Mouse (Mus musculus): ENCODE results near the gene Mpg. TPM values are rescaled to one million over a fixed set of nuclear protein-coding genes. Genes with fewer than 3 reads are reported as not detected.
A peak's percentile ranks its signal among the peaks of the same experiment; 100 is the strongest.

Mpg gene
- total and polyA plus RNA-seq, 3 experiments, result 39.1 to 40.3 (median 39.6) TPM

DNA sequence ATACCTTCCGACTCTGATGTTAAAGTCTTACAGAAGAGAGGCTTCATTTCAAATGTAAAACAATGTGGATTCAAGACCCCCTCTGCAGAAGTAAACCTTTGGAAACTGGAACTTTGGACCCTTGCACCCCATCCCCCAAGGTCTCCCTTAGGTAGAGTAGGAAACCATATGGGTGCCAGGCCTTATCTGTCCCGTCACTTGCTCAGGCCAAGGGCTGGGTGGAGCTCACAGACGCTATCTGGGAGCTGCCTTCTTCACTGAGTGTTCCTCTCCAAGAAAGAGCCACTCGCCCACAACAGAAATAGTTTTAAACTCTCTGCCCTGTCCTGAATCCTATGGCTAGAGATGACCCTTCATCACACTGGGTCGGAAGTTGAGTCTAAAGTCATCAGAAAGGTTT lies 42.6 kb downstream of the Mpg start:
- H3K27ac ChIP-seq (ENCODE audit: insufficient read depth, low read depth), result no peak overlapping the region
- no peak for TF ChIP-seq POLR2AphosphoS2 (IDR thresholded peaks at IDR 0.05; ENCODE audit: low read depth, low read length)
- TF ChIP-seq GABPA (IDR thresholded peaks at IDR 0.05; ENCODE audit: insufficient replicate concordance, low read depth, low read length), result no peak
- TF ChIP-seq CTCF (conservative IDR thresholded peaks at IDR 0.05 in 1 of 2, IDR thresholded peaks at IDR 0.05 in 1 of 2; ENCODE audit: low read depth in 2 of 2, low read length in 2 of 2), result no peak
- H3K4me2 ChIP-seq (ENCODE audit: insufficient read depth, low read depth, poor library complexity, severe bottlenecking), result no peak overlapping the region
- no peak overlapping the region for H3K9ac ChIP-seq (ENCODE audit: insufficient read depth, low read depth)
- H3K9me3 ChIP-seq (replicated peaks; ENCODE audit: low read length), result no peaks in the 10 kb centered on the region
- dilution Hi-C loops (cut with MboI; ENCODE audit: extremely low pct_ligation_motif_present, extremely low pct_unique_long_range_greater_than_20kb, low sequenced_read_pairs) (no loop called here), in situ Hi-C loops (cut with MboI; ENCODE audit: low pct_ligation_motif_present, low pct_unique_long_range_greater_than_20kb, low sequenced_read_pairs) (no loop called here)
- no peak for DNase-seq (ENCODE audit: extremely low read depth)
- peaks cover 12% of the 10 kb centered on the region for H3K79me2 ChIP-seq (replicated peaks; ENCODE audit: control insufficient read depth, extremely low read depth, insufficient read depth, poor library complexity, severe bottlenecking)
- peaks cover 0 to 11% of the 10 kb centered on the region in 2 experiments for H3K36me3 ChIP-seq (replicated peaks in 1 of 2; ENCODE audit: control insufficient read depth in 1 of 2, insufficient read depth in 1 of 2, low read length in 1 of 2)
- H3K4me1 ChIP-seq (ENCODE audit: control insufficient read depth in 1 of 2, insufficient read depth in 2 of 2), result peaks cover 17 to 49% of the 10 kb centered on the region in 2 experiments
- H3K4me3 ChIP-seq (replicated peaks in 1 of 3; ENCODE audit: low read depth in 2 of 3, low read length in 2 of 3, poor library complexity in 1 of 3), result no peak overlapping the region
- no peaks in the 10 kb centered on the region for H3K27me3 ChIP-seq (replicated peaks)

DNA sequence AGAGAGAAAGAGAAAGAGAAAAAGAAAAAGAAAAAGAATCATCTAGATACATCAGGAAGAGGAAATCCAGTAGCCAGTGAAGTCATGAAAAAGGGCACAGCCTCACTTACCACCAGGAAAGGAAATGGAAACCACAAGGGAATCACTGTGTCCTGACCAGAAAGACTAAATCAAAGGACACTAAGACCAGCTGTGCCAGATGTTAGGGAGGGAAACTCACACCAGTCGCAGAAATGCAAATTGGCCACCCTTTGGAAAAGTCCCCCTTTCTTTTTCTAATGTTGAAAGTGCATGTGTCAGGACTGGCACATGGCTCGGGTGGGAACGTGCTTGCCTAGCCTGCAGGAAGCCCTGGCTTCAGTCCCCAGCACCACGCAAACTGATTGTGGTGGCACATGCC lies 44.9 kb downstream of the Mpg start:
- peaks cover 13 to 30% of the 10 kb centered on the region in 2 experiments for H3K4me1 ChIP-seq (ENCODE audit: control insufficient read depth in 1 of 2, insufficient read depth in 2 of 2)
- no peaks in the 10 kb centered on the region for H3K9me3 ChIP-seq (replicated peaks; ENCODE audit: low read length)
- no peak overlapping the region for H3K4me3 ChIP-seq (replicated peaks in 1 of 3; ENCODE audit: low read depth in 2 of 3, low read length in 2 of 3, poor library complexity in 1 of 3)
- H3K36me3 ChIP-seq (replicated peaks in 1 of 2; ENCODE audit: control insufficient read depth in 1 of 2, insufficient read depth in 1 of 2, low read length in 1 of 2), result no peaks in the 10 kb centered on the region
- dilution Hi-C loops (cut with MboI; ENCODE audit: extremely low pct_ligation_motif_present, extremely low pct_unique_long_range_greater_than_20kb, low sequenced_read_pairs) (no loop called here), in situ Hi-C loops (cut with MboI; ENCODE audit: low pct_ligation_motif_present, low pct_unique_long_range_greater_than_20kb, low sequenced_read_pairs) (no loop called here)
- TF ChIP-seq MAFK (IDR thresholded peaks at IDR 0.05; ENCODE audit: insufficient replicate concordance, low read length) (peak; percentile 54; the same call in 1 of the 2 replicates), GABPA (IDR thresholded peaks at IDR 0.05; ENCODE audit: insufficient replicate concordance, low read depth, low read length) (no peak), MXI1 (IDR thresholded peaks at IDR 0.05; ENCODE audit: low read depth, low read length) (peak; percentile 67; the same call in 1 of the 2 replicates), HCFC1 (IDR thresholded peaks at IDR 0.05; ENCODE audit: low read depth, low read length) (no peak; the same call in 1 of the 2 replicates), BHLHE40 (IDR thresholded peaks at IDR 0.05; ENCODE audit: low read depth, low read length) (peak; percentile 99), CHD2 (IDR thresholded peaks at IDR 0.05; ENCODE audit: low read length) (peak; percentile 67; the same call in 1 of the 2 replicates), JUND (conservative IDR thresholded peaks at IDR 0.05; ENCODE audit: low read depth, low read length) (peak; percentile 41; the same call in 1 of the 2 replicates), MAX (IDR thresholded peaks at IDR 0.05; ENCODE audit: low read length) (peak; percentile 95), ETS1 (conservative IDR thresholded peaks at IDR 0.05; ENCODE audit: low read depth, low read length) (peak; percentile 94), E2F4 (IDR thresholded peaks at IDR 0.05; ENCODE audit: insufficient replicate concordance, low read depth, low read length) (no peak), TCF12 (IDR thresholded peaks at IDR 0.05; ENCODE audit: low read depth, low read length) (peak; percentile 98), RCOR1 (conservative IDR thresholded peaks at IDR 0.05; ENCODE audit: low read depth, low read length) (peak; percentile 86), ELF1 (IDR thresholded peaks at IDR 0.05; ENCODE audit: low read depth, low read length) (peak; percentile 14; the same call in 1 of the 2 replicates), MEF2A (IDR thresholded peaks at IDR 0.05; ENCODE audit: borderline replicate concordance, low read depth, low read length) (peak; percentile 71; the same call in 1 of the 2 replicates), IRF4 (IDR thresholded peaks at IDR 0.05; ENCODE audit: low read depth, low read length) (peak; percentile 80), EP300 (IDR thresholded peaks at IDR 0.05; ENCODE audit: low read length) (peak; percentile 94), MYC (IDR thresholded peaks at IDR 0.05; ENCODE audit: low read depth, low read length) (peak; percentile 97), ZMIZ1 (IDR thresholded peaks at IDR 0.05; ENCODE audit: low read depth, low read length) (no peak)
- peaks cover 2% of the 10 kb centered on the region for H3K27me3 ChIP-seq (replicated peaks)
- H3K4me2 ChIP-seq (ENCODE audit: insufficient read depth, low read depth, poor library complexity, severe bottlenecking), result no peak overlapping the region
- no peak overlapping the region for H3K27ac ChIP-seq (ENCODE audit: insufficient read depth, low read depth)
- peaks cover 4% of the 10 kb centered on the region; the same call in 1 of the 2 replicates for H3K79me2 ChIP-seq (replicated peaks; ENCODE audit: control insufficient read depth, extremely low read depth, insufficient read depth, poor library complexity, severe bottlenecking)
- no peak overlapping the region for H3K9ac ChIP-seq (ENCODE audit: insufficient read depth, low read depth)
- peak; percentile 86 for DNase-seq (ENCODE audit: extremely low read depth)

Data from CH12.LX (cell line).